Mouse (Mus musculus): Measurements from ENCODE around the gene Tnk2.

DNA sequence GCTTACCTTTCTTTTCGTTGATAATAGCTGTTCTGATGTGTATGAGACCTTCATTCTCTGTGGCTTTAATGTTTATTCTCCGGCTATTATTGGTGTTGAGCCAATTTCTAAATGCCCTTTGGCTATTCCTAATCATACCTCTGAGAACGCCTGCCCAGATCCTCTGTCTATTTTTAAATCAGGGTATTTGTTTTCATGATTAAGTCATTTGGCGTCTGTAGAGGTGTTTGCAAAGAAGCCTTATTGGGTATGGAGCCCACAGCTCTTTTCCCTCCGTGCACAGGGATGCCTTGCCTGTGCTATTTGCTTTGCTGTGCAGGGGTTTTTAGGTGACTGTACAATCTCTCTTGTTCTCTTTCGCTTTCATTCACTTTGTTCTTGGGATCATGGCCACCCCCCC, 69.9 kb downstream of the Tnk2 start:
- TF ChIP-seq EP300 (IDR thresholded peaks at IDR 0.05; ENCODE audit: low read depth) (no peak), CTCF (IDR thresholded peaks at IDR 0.05; ENCODE audit: low read depth) (no peak)

All from liver, embryonic 14.5 days (tissue).